Mouse (Mus musculus): Measurements from ENCODE around the gene Tamm41.

The Tamm41 gene

GRCm38 (mm10) chr6:115037103-115038094 lies at the start of gene Tamm41:
Gene Tamm41, minus strand, starts transcription at chr6:115037876.
- peak; percentile 72 to 88 for DNase-seq (ENCODE audit: low spot score in 2 of 2)

- peak; percentile 65 to 77 for DNase-seq (ENCODE audit: low spot score in 2 of 2)
Measured at GRCm38 (mm10) chr6:115085274-115085841, 47.7 kb upstream of the Tamm41 start.

GRCm38 (mm10) chr6:115076781-115077575 lies 39.3 kb upstream of the Tamm41 start:
- DNase-seq (ENCODE audit: low spot score in 2 of 2), result no peak

GRCm38 (mm10) chr6:115072024-115072423 lies 34.3 kb upstream of the Tamm41 start:
- no peak for DNase-seq (ENCODE audit: low spot score in 2 of 2)

- DNase-seq (ENCODE audit: low spot score in 2 of 2), result peak; percentile 34 to 44
Measured at GRCm38 (mm10) chr6:115065411-115066241, 27.9 kb upstream of the Tamm41 start.

GRCm38 (mm10) chr6:115062605-115063350 lies 25.1 kb upstream of the Tamm41 start:
- no peak for DNase-seq (ENCODE audit: low spot score in 2 of 2)

GRCm38 (mm10) chr6:115059227-115059626 lies 21.6 kb upstream of the Tamm41 start:
- DNase-seq (ENCODE audit: low spot score in 2 of 2), result no peak

- DNase-seq (ENCODE audit: low spot score in 2 of 2), result no peak
Measured at GRCm38 (mm10) chr6:115056699-115057098, 19.0 kb upstream of the Tamm41 start.

GRCm38 (mm10) chr6:115055440-115055839 lies 17.8 kb upstream of the Tamm41 start:
- DNase-seq (ENCODE audit: low spot score in 2 of 2), result no peak

- DNase-seq (ENCODE audit: low spot score in 2 of 2), result no peak
Measured at GRCm38 (mm10) chr6:115051586-115052197, 14.0 kb upstream of the Tamm41 start.

GRCm38 (mm10) chr6:115049015-115049414 lies 11.3 kb upstream of the Tamm41 start:
- peak in 1 of 2 experiments; percentile 43 for DNase-seq (ENCODE audit: low spot score in 2 of 2)

- DNase-seq (ENCODE audit: low spot score in 2 of 2), result no peak
Measured at GRCm38 (mm10) chr6:115047816-115048215, 10.1 kb upstream of the Tamm41 start.

- no peak for DNase-seq (ENCODE audit: low spot score in 2 of 2)
Measured at GRCm38 (mm10) chr6:115046064-115046463, 8.4 kb upstream of the Tamm41 start.

GRCm38 (mm10) chr6:115044709-115045108 lies 7.0 kb upstream of the Tamm41 start:
- DNase-seq (ENCODE audit: low spot score in 2 of 2), result no peak

- DNase-seq (ENCODE audit: low spot score in 2 of 2), result peak in 1 of 2 experiments; percentile 40
Measured at GRCm38 (mm10) chr6:115043657-115044500, 6.2 kb upstream of the Tamm41 start.

GRCm38 (mm10) chr6:115042609-115043008 lies 4.9 kb upstream of the Tamm41 start:
- no peak for DNase-seq (ENCODE audit: low spot score in 2 of 2)

- no peak for DNase-seq (ENCODE audit: low spot score in 2 of 2)
Measured at GRCm38 (mm10) chr6:115033441-115033840, 4.2 kb downstream of the Tamm41 start.

- no peak for DNase-seq (ENCODE audit: low spot score in 2 of 2)
Measured at GRCm38 (mm10) chr6:115030098-115030497, 7.6 kb downstream of the Tamm41 start.

- no peak for DNase-seq (ENCODE audit: low spot score in 2 of 2)
Measured at GRCm38 (mm10) chr6:115029248-115029647, 8.4 kb downstream of the Tamm41 start.
